Mouse (Mus musculus): ENCODE results near the gene Ptprh.

- TF ChIP-seq CTCF (IDR thresholded peaks at IDR 0.05; ENCODE audit: borderline replicate concordance, extremely low read depth, insufficient read depth, insufficient read length) (no peak), POLR2A (IDR thresholded peaks at IDR 0.05; ENCODE audit: borderline replicate concordance, extremely low read depth, insufficient read depth, insufficient read length, poor library complexity, severe bottlenecking) (peak; percentile 96)
Measured at GRCm38 (mm10) chr7:4501558-4502397, 102.1 kb downstream of the Ptprh start, which contains the start of gene Ppp1r12c.
